Mouse (Mus musculus): ENCODE data around the gene Pdcd2l. TPM values are rescaled to one million over a fixed set of nuclear protein-coding genes. Genes with fewer than 3 reads are reported as not detected.

Pdcd2l gene
- 22.9 to 36.0 TPM (median 31.0 TPM) in 3 replicates for total RNA-seq (2017)

- peak; percentile 82 for ATAC-seq (replicated peaks; ENCODE audit: insufficient number of reproducible peaks, low FRiP score, low TSS enrichment, poor library complexity, severe bottlenecking)
Measured at GRCm38 (mm10) chr7:34196132-34197128, at the start of gene Pdcd2l. Pdcd2l (minus strand) TSS chr7:34196661.

DNA sequence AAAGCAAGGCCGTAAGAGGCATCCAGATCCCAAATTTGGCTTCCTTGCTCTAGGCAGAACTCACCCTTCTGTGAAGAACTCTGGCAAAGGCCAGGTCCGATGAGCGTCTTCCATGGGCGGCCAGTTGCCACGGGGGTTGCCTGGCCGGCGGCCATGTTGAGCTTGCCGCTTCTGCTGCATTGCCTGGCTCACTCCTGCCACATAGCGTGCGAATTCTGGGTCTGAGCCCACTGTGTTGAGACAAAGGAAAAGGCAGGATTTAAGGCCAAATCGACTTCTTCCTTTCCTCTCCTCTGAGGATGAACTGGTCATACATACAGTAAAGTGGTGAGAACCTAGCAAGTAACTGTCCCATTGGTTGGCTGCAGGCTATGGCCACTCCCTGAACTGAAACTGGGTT lies 45.7 kb upstream of the Pdcd2l start:
- no peak for ATAC-seq (replicated peaks; ENCODE audit: insufficient number of reproducible peaks, low FRiP score, low TSS enrichment, poor library complexity, severe bottlenecking)

DNA sequence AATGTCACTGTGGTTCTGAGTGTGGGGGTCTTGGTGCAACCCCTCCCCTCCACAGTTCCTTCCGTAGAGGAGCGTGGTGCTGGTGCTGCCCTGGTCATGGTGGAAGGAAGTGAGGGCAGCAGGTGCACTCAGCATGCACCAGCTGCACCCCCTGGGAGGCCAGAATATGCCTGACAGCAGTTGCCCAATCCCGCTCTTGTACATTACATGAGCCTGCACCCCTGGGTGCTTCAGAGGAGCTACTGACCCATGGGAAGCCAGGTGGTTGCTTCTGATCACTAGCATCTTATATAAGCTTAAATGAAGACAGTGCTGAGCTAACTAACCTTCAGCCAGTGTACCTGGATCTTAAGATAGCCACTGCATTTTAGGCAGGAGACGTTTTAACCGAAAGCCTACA lies 41.6 kb upstream of the Pdcd2l start:
- ATAC-seq (replicated peaks; ENCODE audit: insufficient number of reproducible peaks, low FRiP score, low TSS enrichment, poor library complexity, severe bottlenecking) = no peak

- ATAC-seq (replicated peaks; ENCODE audit: insufficient number of reproducible peaks, low FRiP score, low TSS enrichment, poor library complexity, severe bottlenecking) = no peak
Measured at GRCm38 (mm10) chr7:34235602-34236001, 39.1 kb upstream of the Pdcd2l start.

- ATAC-seq (replicated peaks; ENCODE audit: insufficient number of reproducible peaks, low FRiP score, low TSS enrichment, poor library complexity, severe bottlenecking) = no peak
Measured at GRCm38 (mm10) chr7:34234610-34235561, 38.4 kb upstream of the Pdcd2l start.

DNA sequence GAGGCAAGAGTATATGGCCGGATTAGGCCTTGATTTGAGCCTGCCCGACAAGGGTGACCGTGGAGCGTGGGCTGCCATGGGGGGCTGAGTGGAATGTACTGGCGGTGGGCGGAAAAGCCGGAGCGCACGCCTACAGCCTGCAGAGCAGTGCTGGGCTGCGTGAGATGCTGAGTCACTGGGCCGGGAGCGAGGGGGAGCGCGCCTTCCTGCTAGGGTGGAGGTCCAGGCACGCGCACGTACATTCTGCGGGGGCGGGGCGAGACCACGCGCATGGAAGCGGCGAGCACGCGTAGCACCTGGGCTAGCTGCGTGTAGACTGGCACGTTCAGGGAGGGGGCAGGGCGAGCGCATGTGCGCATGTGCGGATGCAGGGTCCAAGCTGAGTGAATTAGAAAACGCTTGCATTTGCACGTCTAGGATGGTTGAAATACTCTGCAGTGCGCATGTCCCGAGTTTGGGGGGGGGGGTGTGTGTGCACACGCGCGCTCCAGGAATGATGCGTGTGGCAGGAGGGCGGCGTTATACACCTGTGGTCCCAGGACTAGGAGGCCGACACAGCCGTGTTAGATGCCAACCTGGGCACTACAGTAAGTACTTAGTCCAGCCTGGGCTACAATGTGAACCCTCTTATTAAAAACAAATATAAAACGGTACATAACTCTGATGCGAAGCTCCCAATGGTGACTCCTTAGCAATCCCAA lies 37.6 kb upstream of the Pdcd2l start:
- ATAC-seq (replicated peaks; ENCODE audit: insufficient number of reproducible peaks, low FRiP score, low TSS enrichment, poor library complexity, severe bottlenecking) = peak; percentile 69

GRCm38 (mm10) chr7:34232785-34233725 lies 36.6 kb upstream of the Pdcd2l start:
- no peak for ATAC-seq (replicated peaks; ENCODE audit: insufficient number of reproducible peaks, low FRiP score, low TSS enrichment, poor library complexity, severe bottlenecking)

DNA sequence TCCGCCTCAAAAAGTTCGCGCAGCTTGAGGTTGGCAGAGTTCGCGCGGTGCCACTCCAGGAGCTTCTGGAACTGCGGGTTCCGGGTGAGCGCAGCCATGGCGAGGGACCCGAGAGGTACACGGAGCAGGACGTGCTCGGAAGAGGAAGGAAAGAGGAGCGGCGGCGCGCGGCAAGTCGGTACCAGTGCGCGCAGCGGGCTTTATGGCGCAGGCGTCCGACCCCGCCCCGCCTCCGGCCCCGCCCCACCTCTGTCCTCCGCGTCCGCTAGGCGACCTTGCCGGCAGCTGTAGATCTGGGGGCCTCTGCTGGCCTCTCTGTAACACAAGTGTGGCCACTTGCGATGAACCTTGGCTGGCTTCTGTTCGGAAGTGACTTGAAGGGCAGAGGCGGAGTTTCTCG lies 33.7 kb upstream of the Pdcd2l start, which contains the start of gene Gpi1:
TSS of gene Gpi1 (minus strand) at position 221 of the 400 bp plus-strand sequence.
- peak; percentile 62 for ATAC-seq (replicated peaks; ENCODE audit: insufficient number of reproducible peaks, low FRiP score, low TSS enrichment, poor library complexity, severe bottlenecking)

GRCm38 (mm10) chr7:34229691-34230111 lies 33.2 kb upstream of the Pdcd2l start:
- ATAC-seq (replicated peaks; ENCODE audit: insufficient number of reproducible peaks, low FRiP score, low TSS enrichment, poor library complexity, severe bottlenecking) = no peak

DNA sequence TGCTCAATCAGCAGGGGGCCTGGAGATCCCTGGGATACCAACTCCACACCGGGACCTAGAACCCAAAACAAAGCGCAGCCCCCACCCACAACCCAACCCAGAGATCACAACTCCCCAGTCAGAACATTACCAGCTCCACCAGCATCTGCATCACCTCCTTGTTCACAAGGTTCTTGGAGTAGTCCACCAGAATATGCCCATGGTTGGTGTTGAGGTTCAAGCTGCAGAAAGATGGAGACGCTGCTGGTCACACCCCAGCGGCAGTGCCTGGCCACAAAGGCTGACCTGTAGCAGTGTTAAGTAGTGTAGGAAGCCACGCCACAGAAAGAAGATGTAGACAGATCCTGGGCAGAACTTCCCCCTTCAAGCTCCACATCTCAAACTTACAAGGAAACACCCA lies 32.7 kb upstream of the Pdcd2l start:
- 0 out of 2 replicates have a peak, but pooled peaks have one; percentile 6 for ATAC-seq (replicated peaks; ENCODE audit: insufficient number of reproducible peaks, low FRiP score, low TSS enrichment, poor library complexity, severe bottlenecking)

- ATAC-seq (replicated peaks; ENCODE audit: insufficient number of reproducible peaks, low FRiP score, low TSS enrichment, poor library complexity, severe bottlenecking) = no peak
Measured at GRCm38 (mm10) chr7:34228641-34229040, 32.2 kb upstream of the Pdcd2l start.

- no peak for ATAC-seq (replicated peaks; ENCODE audit: insufficient number of reproducible peaks, low FRiP score, low TSS enrichment, poor library complexity, severe bottlenecking)
Measured at GRCm38 (mm10) chr7:34226846-34227245, 30.4 kb upstream of the Pdcd2l start.

GRCm38 (mm10) chr7:34226086-34226485 lies 29.6 kb upstream of the Pdcd2l start:
- no peak for ATAC-seq (replicated peaks; ENCODE audit: insufficient number of reproducible peaks, low FRiP score, low TSS enrichment, poor library complexity, severe bottlenecking)

- ATAC-seq (replicated peaks; ENCODE audit: insufficient number of reproducible peaks, low FRiP score, low TSS enrichment, poor library complexity, severe bottlenecking) = no peak
Measured at GRCm38 (mm10) chr7:34224308-34224707, 27.8 kb upstream of the Pdcd2l start.

DNA sequence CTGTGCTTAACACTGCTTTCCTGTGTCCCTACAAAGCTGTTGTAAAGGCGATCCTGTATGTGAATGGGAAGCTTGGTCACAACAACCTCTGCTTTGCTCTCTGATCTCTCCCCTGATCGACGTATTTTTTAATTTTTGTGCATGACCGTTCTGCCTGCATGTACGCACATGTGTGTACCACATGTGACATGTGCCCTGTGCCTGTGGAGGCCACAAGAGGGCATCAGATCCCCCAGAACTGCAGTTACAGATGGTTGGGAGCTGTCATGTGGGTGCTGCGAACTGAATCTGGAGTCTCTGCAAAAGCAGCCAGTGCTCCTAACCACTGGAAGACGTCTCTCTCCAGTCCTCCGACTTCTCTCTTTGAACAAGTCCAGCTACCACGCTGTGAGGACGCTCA lies 25.9 kb upstream of the Pdcd2l start:
- ATAC-seq (replicated peaks; ENCODE audit: insufficient number of reproducible peaks, low FRiP score, low TSS enrichment, poor library complexity, severe bottlenecking) = no peak

- no peak for ATAC-seq (replicated peaks; ENCODE audit: insufficient number of reproducible peaks, low FRiP score, low TSS enrichment, poor library complexity, severe bottlenecking)
Measured at GRCm38 (mm10) chr7:34221594-34222250, 25.3 kb upstream of the Pdcd2l start.

GRCm38 (mm10) chr7:34218496-34218895 lies 22.0 kb upstream of the Pdcd2l start:
- no peak for ATAC-seq (replicated peaks; ENCODE audit: insufficient number of reproducible peaks, low FRiP score, low TSS enrichment, poor library complexity, severe bottlenecking)
